Mouse (Mus musculus) cortical plate, adult 2 months (tissue): ENCODE data around the gene Kif26a. TPM values are rescaled to one million over a fixed set of nuclear protein-coding genes. Genes with fewer than 3 reads are reported as not detected.

Source experiments
- H3K27ac ChIP-seq: fragments of 200-500 bp; 2 replicates; pipeline ENCODE4 v1.5.1; 2012; ENCODE audit warnings: low read length, control low read depth, inconsistent platforms; ENCODE audit not compliant: insufficient read depth
- H3K4me1 ChIP-seq: fragments of 200-500 bp; 2 replicates; pipeline ENCODE4 v1.6.1; 2011; ENCODE audit warnings: low read length; ENCODE audit not compliant: control insufficient read depth, insufficient read depth
- H3K4me3 ChIP-seq: fragments of 200-500 bp; 2 replicates; pipeline ENCODE4 v1.5.1; 2011; ENCODE audit warnings: mild to moderate bottlenecking, low read length, control low read depth; ENCODE audit not compliant: insufficient read depth
- CTCF ChIP-seq: fragments of 200-500 bp; IDR thresholded peaks from 2 replicates; pipeline ENCODE4 v1.5.1; 2011; ENCODE audit warnings: mild to moderate bottlenecking, control low read depth, low read length; ENCODE audit not compliant: insufficient read depth; ENCODE audit errors: extremely low read depth
- POLR2A ChIP-seq: fragments of 200-500 bp; IDR thresholded peaks from 2 replicates; pipeline ENCODE4 v1.6.1; 2011; ENCODE audit warnings: mild to moderate bottlenecking, low read length, control low read depth; ENCODE audit not compliant: insufficient read depth; ENCODE audit errors: extremely low read depth
- polyA plus RNA-seq: library from polyadenylated mRNA; depleted of rRNA; stranded (reverse); fragments of >200 nt; gene quantifications from 2 replicates; pipeline ENCODE4 v1.2.3, GENCODE M21; 2012

Gene Kif26a
- polyA plus RNA-seq, 1 experiment: 3.3 TPM

DNA sequence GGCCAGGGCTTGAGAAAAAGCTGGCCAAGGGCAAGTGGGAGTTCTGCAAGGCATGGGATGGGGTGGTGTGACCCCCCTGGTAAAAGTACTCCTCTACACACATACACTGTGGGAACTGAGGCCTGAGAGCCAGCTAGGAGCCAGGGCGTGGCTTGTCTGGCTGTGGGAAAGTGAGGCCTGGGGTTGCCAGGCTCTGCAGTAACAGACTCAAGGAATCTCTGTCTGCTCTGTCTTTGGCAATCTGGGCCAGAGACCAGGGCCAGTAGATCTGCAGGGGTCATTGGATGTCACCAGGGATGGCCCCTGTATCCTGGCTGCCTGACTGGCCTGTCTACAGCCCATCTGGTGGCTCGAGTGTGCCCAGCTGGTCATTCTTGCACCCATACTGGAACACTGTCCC is 61.2 kb downstream of the Kif26a start:
- TF ChIP-seq POLR2A (no peak), CTCF (no peak)
- no peaks in the 10 kb centered on the region for H3K4me1 ChIP-seq
- H3K27ac ChIP-seq: no peak overlapping the region
- H3K4me3 ChIP-seq: no peak overlapping the region

DNA sequence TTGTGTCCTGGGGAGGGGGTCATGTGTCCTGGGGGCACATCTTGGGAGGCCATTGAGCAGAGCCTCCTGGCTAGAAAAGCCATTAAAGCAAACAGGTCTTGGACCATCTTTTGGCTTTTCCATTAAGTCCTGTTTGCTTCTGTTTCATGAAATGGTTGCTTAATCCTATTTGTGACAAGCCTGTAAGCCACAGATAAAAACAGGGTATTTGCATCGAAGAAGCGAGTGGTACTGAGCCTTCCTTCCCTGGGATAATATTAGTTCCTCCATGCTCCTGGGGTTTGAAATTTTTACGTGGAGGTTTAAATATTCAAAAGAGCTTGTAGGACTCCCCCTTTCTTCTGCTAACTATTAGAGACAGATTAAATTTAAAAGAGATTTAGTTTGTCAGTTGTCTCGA is 61.7 kb downstream of the Kif26a start:
- Histone ChIP-seq H3K27ac (no peak overlapping the region), H3K4me1 (no peaks in the 10 kb centered on the region)
- TF ChIP-seq POLR2A (no peak), CTCF (no peak)

DNA sequence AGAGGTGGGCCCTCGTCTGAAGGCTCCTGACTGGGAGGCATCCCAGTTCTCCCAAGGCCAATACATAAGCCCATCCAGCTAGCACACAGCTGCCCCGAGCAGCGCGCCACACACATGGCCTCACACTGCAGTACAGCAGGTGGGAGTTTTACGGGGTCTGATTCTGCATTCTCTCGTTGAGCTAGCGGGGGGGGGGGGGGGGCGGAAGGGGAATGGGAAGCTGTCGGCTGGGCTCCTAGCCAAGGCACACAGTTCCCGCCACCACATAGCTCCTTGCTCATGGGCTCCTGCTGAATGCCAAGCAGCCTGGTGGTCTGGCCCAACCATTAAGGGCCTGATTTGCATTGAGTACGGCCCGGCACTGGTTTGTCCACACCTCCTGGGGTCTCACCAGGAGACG is 64.6 kb downstream of the Kif26a start:
- Histone ChIP-seq H3K4me1 (no peaks in the 10 kb centered on the region), H3K27ac (no peak overlapping the region), H3K4me3 (no peak overlapping the region)
- no peak for TF ChIP-seq CTCF
- no peak for TF ChIP-seq POLR2A

More for the DNA sequence above, 61.7 kb downstream of the Kif26a start:
- no peak overlapping the region for H3K4me3 ChIP-seq

DNA sequence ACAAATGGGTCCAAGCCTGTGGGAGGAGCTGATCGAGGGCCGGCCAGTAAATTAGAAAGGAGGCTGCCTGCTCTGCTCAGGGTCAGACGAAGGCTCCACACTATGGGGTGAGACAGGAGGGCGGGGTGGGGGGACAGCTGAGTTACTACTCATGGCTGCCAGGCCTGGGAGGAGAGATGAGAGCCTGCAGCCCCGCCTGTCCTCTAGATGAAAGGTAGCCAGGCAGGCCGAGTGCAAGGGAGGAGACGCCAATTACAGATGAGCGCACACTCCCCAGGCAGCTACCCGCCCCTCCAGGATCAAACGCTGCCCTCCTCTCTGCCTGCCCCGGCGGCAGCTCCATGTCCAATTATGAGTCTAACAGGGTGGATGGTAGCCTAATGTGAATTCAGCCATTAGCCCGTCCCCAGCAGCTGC is 68.4 kb downstream of the Kif26a start:
- Histone ChIP-seq H3K4me3 (no peak overlapping the region), H3K27ac (no peak overlapping the region), H3K4me1 (no peaks in the 10 kb centered on the region)
- no peak for TF ChIP-seq POLR2A
- TF ChIP-seq CTCF: no peak

DNA sequence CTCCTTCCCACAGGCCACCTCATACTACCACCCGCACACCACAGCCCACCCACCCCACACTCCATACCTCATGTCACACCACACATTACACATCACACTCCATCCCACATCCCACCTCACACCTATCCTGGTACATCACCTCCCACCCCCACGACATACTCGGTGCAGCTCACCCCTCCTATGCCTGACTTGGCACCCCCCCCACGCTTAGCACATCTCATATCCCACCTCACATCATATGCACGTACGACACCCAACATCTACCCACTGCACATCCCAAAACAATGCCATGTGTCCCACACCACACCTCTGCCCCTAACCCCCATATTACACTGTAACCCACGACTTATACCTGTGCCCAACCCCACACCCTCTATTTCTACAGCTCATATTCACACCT is 69.5 kb downstream of the Kif26a start:
- no peak overlapping the region for H3K27ac ChIP-seq
- H3K4me3 ChIP-seq: no peak overlapping the region
- H3K4me1 ChIP-seq: no peaks in the 10 kb centered on the region
- TF ChIP-seq POLR2A: no peak

DNA sequence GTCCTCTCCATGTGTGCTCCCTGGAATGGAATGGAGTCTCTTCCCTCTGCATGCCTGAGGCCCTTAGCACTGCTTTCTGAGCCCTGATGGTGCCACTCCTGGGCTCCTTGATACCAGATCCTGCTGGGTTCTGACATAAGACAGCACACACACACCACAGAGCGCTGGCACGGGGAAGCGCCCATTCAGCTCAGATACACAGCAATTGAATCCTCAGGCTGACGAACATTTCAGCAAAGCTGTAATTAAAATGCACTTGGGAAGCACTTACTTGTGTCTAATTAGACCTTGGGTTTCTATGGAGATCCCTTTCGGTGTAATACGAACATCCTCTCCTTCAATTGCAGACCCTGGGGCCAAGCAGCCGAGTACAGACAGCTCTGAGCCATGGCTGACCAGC is 71.0 kb downstream of the Kif26a start:
- no peak overlapping the region for H3K4me3 ChIP-seq
- no peak for TF ChIP-seq POLR2A
- TF ChIP-seq CTCF: no peak
- H3K27ac ChIP-seq: no peak overlapping the region
- no peaks in the 10 kb centered on the region for H3K4me1 ChIP-seq

DNA sequence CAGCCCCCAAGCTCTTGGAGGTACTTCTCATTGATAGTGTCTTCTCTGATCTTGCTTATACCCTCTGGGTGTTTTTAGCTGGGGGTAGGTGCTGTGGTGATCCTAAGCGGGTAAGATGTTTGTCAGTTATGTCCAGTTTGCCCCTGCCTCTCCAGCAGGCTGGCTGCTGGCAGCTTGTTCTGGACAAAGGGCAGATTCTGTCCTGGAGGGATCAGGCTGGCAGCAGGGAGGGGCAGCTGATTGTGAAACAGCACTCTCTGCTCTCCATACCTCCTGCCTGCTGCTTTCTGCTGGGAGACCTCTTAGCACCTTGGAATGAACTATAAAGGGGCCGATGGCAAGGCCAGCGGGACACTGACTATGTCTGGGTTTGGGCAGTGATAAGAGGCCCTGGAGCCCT is 71.7 kb downstream of the Kif26a start:
- no peak for TF ChIP-seq POLR2A
- TF ChIP-seq CTCF: no peak
- Histone ChIP-seq H3K4me3 (no peak overlapping the region), H3K27ac (no peak overlapping the region), H3K4me1 (no peaks in the 10 kb centered on the region)

DNA sequence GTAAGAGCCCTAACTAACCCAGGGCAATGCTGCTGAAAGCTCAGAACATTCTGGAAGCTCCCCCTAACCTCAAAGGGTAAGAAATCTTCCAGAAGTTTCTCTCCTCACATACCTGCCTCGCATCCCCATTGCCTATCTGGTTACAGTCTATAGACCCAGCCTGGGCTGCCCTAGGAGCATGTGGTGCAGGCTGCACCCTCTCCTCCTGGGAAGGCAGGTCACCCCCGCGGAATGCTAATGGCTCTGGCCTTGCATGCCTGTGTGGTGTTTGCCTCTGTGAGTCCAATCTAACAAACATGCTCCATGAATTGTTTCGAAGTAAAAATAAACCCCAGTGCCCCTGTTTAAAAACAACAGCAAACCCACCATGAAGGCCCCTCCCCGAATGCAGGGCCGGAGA is 75.3 kb downstream of the Kif26a start:
- TF ChIP-seq POLR2A: no peak
- no peak for TF ChIP-seq CTCF
- Histone ChIP-seq H3K27ac (no peak overlapping the region), H3K4me1 (no peaks in the 10 kb centered on the region), H3K4me3 (no peak overlapping the region)

DNA sequence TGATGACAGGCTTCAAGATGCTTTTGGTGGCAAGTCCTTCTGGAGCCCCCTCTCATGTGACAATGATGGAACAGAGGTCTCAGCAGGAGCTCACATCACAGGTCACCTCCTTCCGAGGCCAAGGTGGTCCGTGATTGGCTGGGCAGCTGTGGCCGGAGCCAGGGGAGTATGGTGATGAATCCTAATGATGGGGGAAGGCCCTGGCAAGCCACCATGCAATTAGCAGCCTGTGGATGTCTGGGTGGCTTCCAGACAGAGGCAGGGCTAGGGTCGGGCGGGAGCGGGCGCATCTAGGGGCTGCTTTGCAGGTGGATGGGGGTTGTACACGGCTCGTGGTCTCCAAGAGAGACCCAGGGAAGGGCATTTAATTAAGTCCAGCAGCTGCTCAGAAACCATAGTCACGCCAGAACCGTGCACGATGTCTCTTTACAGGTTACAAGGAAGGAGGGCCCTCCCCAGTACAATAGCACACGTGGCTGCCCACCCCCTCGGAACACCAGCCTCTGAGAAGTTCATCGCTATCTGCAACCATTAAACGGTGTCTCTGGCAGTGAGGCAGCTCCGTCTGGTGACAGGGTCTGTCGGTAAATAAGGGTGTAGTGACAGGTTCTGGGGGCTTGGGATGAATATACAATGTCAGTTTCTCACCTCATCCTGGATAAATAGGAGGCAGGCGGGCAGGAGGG is 75.9 kb downstream of the Kif26a start:
- TF ChIP-seq CTCF (no peak), POLR2A (no peak)
- no peak overlapping the region for H3K4me3 ChIP-seq
- H3K27ac ChIP-seq: no peak overlapping the region
- no peaks in the 10 kb centered on the region for H3K4me1 ChIP-seq

DNA sequence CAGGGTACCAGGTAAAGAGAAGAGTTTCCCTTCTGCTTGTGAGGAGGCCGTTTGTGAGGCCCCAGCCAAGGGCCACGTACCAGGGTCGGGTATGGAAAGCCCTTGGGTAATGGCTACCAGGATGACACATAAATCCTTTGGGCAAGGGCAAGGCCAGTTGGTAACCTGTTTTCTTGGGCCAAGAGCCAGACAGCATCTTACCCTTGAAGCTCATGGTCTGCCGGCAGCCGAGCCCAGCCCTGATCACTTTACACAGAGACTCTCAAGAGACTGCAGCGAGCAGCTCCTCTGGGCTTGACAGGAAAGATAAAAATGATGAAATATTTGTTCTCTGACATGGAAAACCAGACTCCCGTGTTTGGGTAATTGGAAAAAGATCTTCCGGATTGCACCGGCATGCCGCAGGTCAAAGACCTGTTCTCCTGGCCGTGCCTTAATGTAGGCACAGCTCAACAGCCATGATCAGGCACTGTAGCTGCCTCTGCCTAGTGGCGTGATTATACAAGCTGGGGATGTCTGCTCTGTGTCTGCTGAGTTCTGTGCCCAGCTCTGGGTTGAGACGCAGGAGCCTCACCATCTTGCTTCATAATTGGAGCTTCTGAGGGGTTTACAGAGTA is 77.8 kb downstream of the Kif26a start:
- no peak overlapping the region for H3K4me3 ChIP-seq
- no peaks in the 10 kb centered on the region for H3K4me1 ChIP-seq
- H3K27ac ChIP-seq: no peak overlapping the region
- TF ChIP-seq CTCF: no peak
- TF ChIP-seq POLR2A: no peak
